Mouse (Mus musculus): ENCODE results near the gene D5Ertd579e.

The D5Ertd579e gene

GRCm38 (mm10) chr5:36731901-36732652 is 36.3 kb upstream of the D5Ertd579e start:
- no peaks in the 10 kb centered on the region for H3K36me3 ChIP-seq (ENCODE audit: insufficient read depth, low read length)
- peaks cover 21% of the 10 kb centered on the region for H3K27me3 ChIP-seq (ENCODE audit: insufficient read depth, low read length)
- TF ChIP-seq NANOG (IDR thresholded peaks at IDR 0.05; ENCODE audit: borderline replicate concordance, low read length) (no peak), POU5F1 (IDR thresholded peaks at IDR 0.05; ENCODE audit: borderline replicate concordance, low read length) (no peak), CTCF (conservative IDR thresholded peaks at IDR 0.05; ENCODE audit: low read length) (no peak)
- H3K9me3 ChIP-seq (ENCODE audit: low read length), result no peaks in the 10 kb centered on the region
- H3K4me3 ChIP-seq (replicated peaks; ENCODE audit: low read length), result no peak overlapping the region
- H3K4me1 ChIP-seq (replicated peaks; ENCODE audit: low read depth, low read length), result peaks cover 14% of the 10 kb centered on the region

- Histone ChIP-seq H3K27me3 (ENCODE audit: insufficient read depth, low read length) (peaks cover 21% of the 10 kb centered on the region), H3K9me3 (ENCODE audit: low read length) (no peaks in the 10 kb centered on the region), H3K4me1 (replicated peaks; ENCODE audit: low read depth, low read length) (peaks cover 6% of the 10 kb centered on the region; the same call in 1 of the 2 replicates), H3K4me3 (replicated peaks; ENCODE audit: low read length) (no peak overlapping the region), H3K36me3 (ENCODE audit: insufficient read depth, low read length) (no peaks in the 10 kb centered on the region)
- TF ChIP-seq POU5F1 (IDR thresholded peaks at IDR 0.05; ENCODE audit: borderline replicate concordance, low read length) (no peak), NANOG (IDR thresholded peaks at IDR 0.05; ENCODE audit: borderline replicate concordance, low read length) (no peak), CTCF (conservative IDR thresholded peaks at IDR 0.05; ENCODE audit: low read length) (no peak)
Measured at GRCm38 (mm10) chr5:36730689-36731088, 34.9 kb upstream of the D5Ertd579e start.

- TF ChIP-seq NANOG (IDR thresholded peaks at IDR 0.05; ENCODE audit: borderline replicate concordance, low read length), result no peak
- no peak for TF ChIP-seq CTCF (conservative IDR thresholded peaks at IDR 0.05; ENCODE audit: low read length)
- no peak for TF ChIP-seq POU5F1 (IDR thresholded peaks at IDR 0.05; ENCODE audit: borderline replicate concordance, low read length)
- peaks cover 6% of the 10 kb centered on the region; the same call in 1 of the 2 replicates for H3K4me1 ChIP-seq (replicated peaks; ENCODE audit: low read depth, low read length)
- no peaks in the 10 kb centered on the region for H3K36me3 ChIP-seq (ENCODE audit: insufficient read depth, low read length)
- H3K9me3 ChIP-seq (ENCODE audit: low read length), result no peaks in the 10 kb centered on the region
- H3K27me3 ChIP-seq (ENCODE audit: insufficient read depth, low read length), result peaks cover 18% of the 10 kb centered on the region
- H3K4me3 ChIP-seq (replicated peaks; ENCODE audit: low read length), result no peak overlapping the region
Measured at GRCm38 (mm10) chr5:36729923-36730322, 34.1 kb upstream of the D5Ertd579e start.

- Histone ChIP-seq H3K4me1 (replicated peaks; ENCODE audit: low read depth, low read length) (peaks cover 6% of the 10 kb centered on the region; the same call in 1 of the 2 replicates), H3K36me3 (ENCODE audit: insufficient read depth, low read length) (no peaks in the 10 kb centered on the region), H3K9me3 (ENCODE audit: low read length) (no peaks in the 10 kb centered on the region), H3K27me3 (ENCODE audit: insufficient read depth, low read length) (peaks cover 19% of the 10 kb centered on the region), H3K4me3 (replicated peaks; ENCODE audit: low read length) (no peak overlapping the region)
- no peak for TF ChIP-seq POU5F1 (IDR thresholded peaks at IDR 0.05; ENCODE audit: borderline replicate concordance, low read length)
- TF ChIP-seq CTCF (conservative IDR thresholded peaks at IDR 0.05; ENCODE audit: low read length), result no peak
- no peak for TF ChIP-seq NANOG (IDR thresholded peaks at IDR 0.05; ENCODE audit: borderline replicate concordance, low read length)
Measured at GRCm38 (mm10) chr5:36729086-36729473, 33.3 kb upstream of the D5Ertd579e start.

GRCm38 (mm10) chr5:36728403-36729085 is 32.7 kb upstream of the D5Ertd579e start:
- Histone ChIP-seq H3K4me1 (replicated peaks; ENCODE audit: low read depth, low read length) (peaks cover 6% of the 10 kb centered on the region; the same call in 1 of the 2 replicates), H3K27me3 (ENCODE audit: insufficient read depth, low read length) (peaks cover 20% of the 10 kb centered on the region), H3K36me3 (ENCODE audit: insufficient read depth, low read length) (no peaks in the 10 kb centered on the region), H3K9me3 (ENCODE audit: low read length) (no peaks in the 10 kb centered on the region), H3K4me3 (replicated peaks; ENCODE audit: low read length) (no peak overlapping the region)
- TF ChIP-seq CTCF (conservative IDR thresholded peaks at IDR 0.05; ENCODE audit: low read length), result no peak
- TF ChIP-seq NANOG (IDR thresholded peaks at IDR 0.05; ENCODE audit: borderline replicate concordance, low read length), result no peak
- TF ChIP-seq POU5F1 (IDR thresholded peaks at IDR 0.05; ENCODE audit: borderline replicate concordance, low read length), result no peak

GRCm38 (mm10) chr5:36727776-36728175 is 32.0 kb upstream of the D5Ertd579e start:
- peaks cover 6% of the 10 kb centered on the region; the same call in 1 of the 2 replicates for H3K4me1 ChIP-seq (replicated peaks; ENCODE audit: low read depth, low read length)
- H3K36me3 ChIP-seq (ENCODE audit: insufficient read depth, low read length), result no peaks in the 10 kb centered on the region
- H3K4me3 ChIP-seq (replicated peaks; ENCODE audit: low read length), result no peak overlapping the region
- H3K9me3 ChIP-seq (ENCODE audit: low read length), result no peaks in the 10 kb centered on the region
- TF ChIP-seq POU5F1 (IDR thresholded peaks at IDR 0.05; ENCODE audit: borderline replicate concordance, low read length) (no peak), NANOG (IDR thresholded peaks at IDR 0.05; ENCODE audit: borderline replicate concordance, low read length) (no peak), CTCF (conservative IDR thresholded peaks at IDR 0.05; ENCODE audit: low read length) (no peak)
- peaks cover 18% of the 10 kb centered on the region; the same call in 1 of the 2 replicates for H3K27me3 ChIP-seq (ENCODE audit: insufficient read depth, low read length)

GRCm38 (mm10) chr5:36727136-36727535 is 31.3 kb upstream of the D5Ertd579e start:
- Histone ChIP-seq H3K27me3 (ENCODE audit: insufficient read depth, low read length) (peaks cover 18% of the 10 kb centered on the region; the same call in 1 of the 2 replicates), H3K4me3 (replicated peaks; ENCODE audit: low read length) (no peak overlapping the region), H3K4me1 (replicated peaks; ENCODE audit: low read depth, low read length) (peaks cover 6% of the 10 kb centered on the region; the same call in 1 of the 2 replicates), H3K36me3 (ENCODE audit: insufficient read depth, low read length) (no peaks in the 10 kb centered on the region), H3K9me3 (ENCODE audit: low read length) (no peaks in the 10 kb centered on the region)
- TF ChIP-seq POU5F1 (IDR thresholded peaks at IDR 0.05; ENCODE audit: borderline replicate concordance, low read length), result no peak
- TF ChIP-seq CTCF (conservative IDR thresholded peaks at IDR 0.05; ENCODE audit: low read length), result no peak
- no peak for TF ChIP-seq NANOG (IDR thresholded peaks at IDR 0.05; ENCODE audit: borderline replicate concordance, low read length)

- Histone ChIP-seq H3K4me1 (replicated peaks; ENCODE audit: low read depth, low read length) (peaks cover 6% of the 10 kb centered on the region; the same call in 1 of the 2 replicates), H3K9me3 (ENCODE audit: low read length) (no peaks in the 10 kb centered on the region), H3K36me3 (ENCODE audit: insufficient read depth, low read length) (no peaks in the 10 kb centered on the region), H3K27me3 (ENCODE audit: insufficient read depth, low read length) (peaks cover 18% of the 10 kb centered on the region; the same call in 1 of the 2 replicates), H3K4me3 (replicated peaks; ENCODE audit: low read length) (no peak overlapping the region)
- no peak for TF ChIP-seq POU5F1 (IDR thresholded peaks at IDR 0.05; ENCODE audit: borderline replicate concordance, low read length)
- no peak for TF ChIP-seq CTCF (conservative IDR thresholded peaks at IDR 0.05; ENCODE audit: low read length)
- no peak for TF ChIP-seq NANOG (IDR thresholded peaks at IDR 0.05; ENCODE audit: borderline replicate concordance, low read length)
Measured at GRCm38 (mm10) chr5:36726387-36726801, 30.6 kb upstream of the D5Ertd579e start.

Data from E14TG2a.4 (cell line).